Mouse (Mus musculus) neutrophil, adult 5-6 weeks (primary cell): Measurements from ENCODE around the gene Pla2g2c. TPM values are rescaled to one million over a fixed set of nuclear protein-coding genes. Genes with fewer than 3 reads are reported as not detected.

ENCODE experiments used
- ATAC-seq: fragments of 151-379, 151-347 bp; 2 replicates; pipeline ENCODE4 v1.8.0; 2017; ENCODE audit warnings: mild to moderate bottlenecking, moderate TSS enrichment; ENCODE audit not compliant: insufficient number of reproducible peaks, poor library complexity, low FRiP score, severe bottlenecking; ENCODE audit errors: extremely low read depth
- total RNA-seq: library from RNA; stranded (forward); fragments of 200-1000 nt; gene quantifications from 2 replicates; pipeline ENCODE4 v1.2.3, GENCODE M21; 2017

Pla2g2c gene
- total RNA-seq, 1 experiment from 2014 or later, result not detected

DNA sequence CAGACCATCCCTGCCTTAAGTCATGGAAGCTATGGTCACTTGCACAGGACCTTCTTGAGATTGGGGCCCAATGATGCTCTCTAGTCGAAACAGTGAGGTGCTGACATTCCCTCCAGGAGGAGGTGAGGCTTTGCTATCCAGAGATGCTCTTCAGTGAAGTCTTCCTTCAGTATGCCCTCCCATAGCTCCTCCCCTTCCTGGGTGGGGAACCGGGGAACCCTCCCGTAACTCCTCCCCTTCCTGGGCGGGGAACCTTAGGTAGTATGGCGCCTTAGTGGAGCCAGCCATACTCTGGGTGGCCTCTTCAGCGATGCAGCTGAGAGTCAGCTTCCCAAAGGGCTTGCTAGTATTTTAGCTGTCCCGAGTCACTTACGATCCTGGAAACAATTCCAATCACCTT, 18.0 kb upstream of the Pla2g2c start:
- no peak for ATAC-seq

DNA sequence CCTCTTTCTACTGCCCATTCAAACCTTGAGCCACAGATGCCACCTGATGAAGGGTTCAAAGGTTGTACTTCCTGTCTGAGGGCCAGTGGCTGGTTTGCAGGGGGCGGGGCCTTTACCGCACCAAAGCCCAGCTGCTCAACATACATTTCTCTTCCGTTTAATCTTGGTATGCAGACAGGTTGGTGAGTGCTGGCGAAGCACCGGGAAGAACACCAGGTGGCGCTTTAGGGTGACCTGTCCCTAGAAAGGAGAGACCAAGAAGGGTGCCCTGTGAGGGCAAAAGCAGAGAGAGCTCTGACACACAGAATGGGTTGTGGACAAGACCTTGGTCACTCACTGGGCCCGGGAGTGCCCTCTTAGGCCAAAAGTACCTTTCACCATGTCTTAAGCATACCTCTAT, 16.0 kb upstream of the Pla2g2c start:
- ATAC-seq, result no peak

DNA sequence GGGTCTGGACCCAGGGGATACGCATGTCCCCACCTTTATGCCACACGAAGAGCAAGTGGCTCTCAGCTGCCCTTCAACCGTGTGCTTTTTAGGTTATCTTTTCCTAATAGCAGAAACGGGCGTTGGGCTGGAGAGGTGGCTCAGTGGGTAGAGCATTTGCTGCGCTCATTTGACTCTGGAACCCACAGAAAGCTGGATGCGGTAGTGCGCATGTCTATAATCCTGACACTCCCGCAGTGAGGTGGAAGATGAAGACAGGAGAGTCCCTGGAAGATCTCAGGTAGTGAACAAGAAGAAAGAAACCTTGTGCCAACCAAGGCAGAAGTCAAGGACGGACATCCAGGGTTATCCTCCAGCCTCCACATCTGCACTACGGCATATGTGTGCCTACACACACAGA, 15.3 kb upstream of the Pla2g2c start:
- no peak for ATAC-seq

DNA sequence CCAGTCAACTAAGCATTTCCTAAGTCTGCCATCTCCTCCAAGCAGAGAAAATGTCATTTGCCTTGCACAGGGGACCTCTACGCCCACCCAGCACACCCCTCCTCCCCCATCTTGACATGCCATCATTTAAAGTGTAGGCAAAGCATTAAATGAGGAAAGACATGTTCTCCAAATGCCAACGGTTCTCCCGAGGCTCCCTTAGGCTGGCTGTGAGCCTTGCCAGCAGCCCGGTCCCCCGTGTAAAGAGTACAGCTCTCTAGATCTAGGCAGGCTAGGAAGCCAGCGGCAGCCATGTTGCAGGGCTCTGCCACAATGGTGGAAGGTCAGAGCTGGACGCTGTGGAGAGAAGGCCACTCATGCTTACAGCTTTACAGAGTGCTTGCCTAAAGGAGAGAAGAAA, 14.6 kb upstream of the Pla2g2c start:
- ATAC-seq, result no peak

DNA sequence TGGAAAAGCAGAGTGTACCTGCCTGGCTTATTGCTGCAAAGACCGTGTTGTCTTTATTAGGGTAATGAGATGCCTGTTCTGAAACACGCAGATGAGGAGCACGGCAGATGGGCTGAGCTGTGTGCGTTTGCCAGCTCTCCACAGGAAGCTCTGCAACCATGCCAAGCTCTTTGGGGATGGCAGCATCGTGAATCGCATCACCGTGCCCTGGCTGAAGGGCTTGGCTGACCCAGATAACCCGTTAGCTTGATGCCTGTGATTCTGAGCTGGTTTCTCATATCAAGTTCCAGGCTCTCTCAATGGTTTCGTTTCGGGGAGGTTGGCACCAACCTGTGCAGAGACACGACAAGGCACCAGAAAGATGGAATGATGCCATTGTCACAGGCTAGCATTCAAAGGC, 14.0 kb upstream of the Pla2g2c start:
- ATAC-seq, result no peak

GRCm38 (mm10) chr4:138711051-138711820, 13.4 kb upstream of the Pla2g2c start:
- no peak for ATAC-seq

GRCm38 (mm10) chr4:138712096-138712495, 12.5 kb upstream of the Pla2g2c start:
- no peak for ATAC-seq

DNA sequence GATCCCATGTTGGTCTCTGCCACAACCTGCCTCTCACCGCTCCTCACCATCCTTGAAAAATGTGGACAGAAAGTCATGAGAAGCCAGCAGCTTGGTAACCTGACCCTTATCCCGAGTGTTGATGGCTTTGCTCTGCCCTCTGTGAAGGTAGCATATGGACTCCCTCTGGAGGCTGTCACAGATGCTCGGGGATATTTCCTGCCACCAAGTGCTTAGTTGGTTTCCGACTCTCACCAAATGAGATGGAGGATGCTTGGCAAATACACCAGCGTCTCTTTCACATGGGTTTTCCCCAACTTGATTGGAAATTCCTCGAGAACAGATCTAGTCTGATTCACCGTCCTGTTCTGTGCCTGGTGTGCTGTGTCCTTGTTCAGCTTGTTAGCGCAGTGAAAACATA, 12.0 kb upstream of the Pla2g2c start:
- no peak for ATAC-seq

- ATAC-seq, result no peak
These were observed 10.4 kb upstream of the Pla2g2c start for GRCm38 (mm10) chr4:138714186-138714585.

GRCm38 (mm10) chr4:138716697-138717096, 7.9 kb upstream of the Pla2g2c start:
- ATAC-seq, result no peak

DNA sequence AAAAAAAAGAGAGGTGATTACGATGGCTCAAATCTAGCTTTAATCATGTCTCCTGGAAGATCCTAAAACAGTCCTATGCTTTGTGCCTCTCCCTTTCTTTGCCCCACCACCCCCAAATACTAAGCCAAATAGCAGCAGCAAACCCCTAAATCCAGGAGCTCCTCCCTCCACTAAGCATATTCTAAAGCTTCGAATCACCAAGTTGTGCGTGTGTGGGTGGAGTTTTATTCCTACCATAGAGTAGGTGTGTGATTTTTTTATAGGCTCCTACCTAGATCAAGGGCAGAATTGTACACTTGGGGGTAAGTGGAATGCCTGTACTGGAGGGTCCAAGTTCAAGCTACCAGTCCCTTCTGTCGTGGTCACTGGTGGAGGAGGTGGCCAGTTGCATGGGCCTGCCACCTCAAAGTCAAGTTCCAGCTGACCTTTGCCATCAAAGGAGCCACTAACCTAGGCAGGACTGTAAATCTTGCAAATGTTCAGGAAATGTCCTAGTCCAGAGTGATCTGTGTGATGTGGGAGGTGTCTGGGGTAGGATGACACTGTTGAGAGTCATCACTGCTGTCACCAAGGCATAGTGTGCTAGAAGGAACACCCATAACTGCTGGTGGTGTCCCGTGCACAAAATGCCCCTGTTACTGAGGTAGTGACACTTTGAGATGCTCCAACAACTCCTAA, 5.9 kb upstream of the Pla2g2c start:
- no peak for ATAC-seq

DNA sequence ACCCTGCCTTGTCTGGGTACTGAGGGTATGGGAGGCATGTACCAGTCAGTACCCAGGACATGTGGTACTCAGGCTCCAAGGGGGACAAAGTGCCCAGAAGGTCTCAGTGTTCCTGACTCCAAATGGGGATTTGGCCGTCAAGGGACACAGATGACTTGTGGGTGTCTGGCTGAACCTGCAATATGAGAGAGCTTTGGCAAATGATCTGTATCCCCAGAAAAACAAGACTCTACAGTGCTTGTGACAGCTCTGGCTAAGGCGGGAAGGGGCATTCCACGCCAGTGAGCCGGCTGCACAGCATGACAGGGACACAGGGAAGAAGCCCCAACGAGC, 5.4 kb upstream of the Pla2g2c start:
- no peak for ATAC-seq

- ATAC-seq, result no peak
These were observed 905 bp upstream of the Pla2g2c start for GRCm38 (mm10) chr4:138723493-138724281.

- no peak for ATAC-seq
These were observed 502 bp downstream of the Pla2g2c start for GRCm38 (mm10) chr4:138725127-138725461.

- no peak for ATAC-seq
These were observed 1.2 kb downstream of the Pla2g2c start for GRCm38 (mm10) chr4:138725751-138726150.

GRCm38 (mm10) chr4:138729018-138729703, 4.6 kb downstream of the Pla2g2c start:
- ATAC-seq, result no peak

GRCm38 (mm10) chr4:138734105-138734504, 9.5 kb downstream of the Pla2g2c start:
- ATAC-seq, result no peak

DNA sequence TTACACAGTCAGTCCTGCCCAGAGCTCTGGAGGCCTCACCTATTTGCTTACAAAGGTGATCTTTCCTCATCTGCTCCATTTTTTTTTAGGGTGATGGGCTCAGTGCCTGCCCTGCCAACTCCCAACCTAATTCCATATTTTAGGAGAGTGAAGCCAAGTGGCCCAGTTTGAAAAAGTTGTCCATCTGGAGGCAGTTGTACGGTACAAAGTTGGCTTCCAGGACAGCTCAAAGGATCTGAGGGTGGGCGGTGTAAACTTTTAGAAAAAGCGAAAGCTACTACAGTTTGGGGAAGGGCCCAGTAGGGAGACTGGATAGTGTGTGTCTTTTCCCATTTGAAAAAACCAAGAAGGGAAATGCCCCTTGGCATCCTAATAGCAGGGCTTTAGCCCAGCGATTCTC, 10.3 kb downstream of the Pla2g2c start:
- ATAC-seq, result no peak

GRCm38 (mm10) chr4:138737031-138737430, 12.4 kb downstream of the Pla2g2c start, which contains the start of gene Ubxn10:
Gene Ubxn10, minus strand, starts transcription at chr4:138737167.
- no peak; the same call in 1 of the 2 replicates for ATAC-seq
